Mouse (Mus musculus) Muller cell, postnatal 12 days (primary cell): ENCODE measurements around the gene Mnat1.
"Not testable (repeated sequence)": the region's sequence is repeated elsewhere in the genome, so short reads cannot be mapped to it uniquely, and the experiment has no call there.

Experiments
- DNase-seq: peaks from one replicate; pipeline ENCODE4 v3.0.0-alpha.2; 2015; ENCODE audit errors: inconsistent ontology term

Mnat1 gene

GRCm38 (mm10) chr12:73147236-73147635 lies 23.7 kb downstream of the Mnat1 start:
- DNase-seq: peak; percentile 90

- not testable (repeated sequence) for DNase-seq
These were observed 27.5 kb downstream of the Mnat1 start for GRCm38 (mm10) chr12:73151038-73151437.

- no peak for DNase-seq
These were observed 30.6 kb downstream of the Mnat1 start for GRCm38 (mm10) chr12:73154150-73154549.

- DNase-seq: peak; percentile 79
These were observed 36.8 kb downstream of the Mnat1 start for GRCm38 (mm10) chr12:73160341-73160740.

- DNase-seq: peak; percentile 69
These were observed 39.1 kb downstream of the Mnat1 start for GRCm38 (mm10) chr12:73162408-73163181.

DNA sequence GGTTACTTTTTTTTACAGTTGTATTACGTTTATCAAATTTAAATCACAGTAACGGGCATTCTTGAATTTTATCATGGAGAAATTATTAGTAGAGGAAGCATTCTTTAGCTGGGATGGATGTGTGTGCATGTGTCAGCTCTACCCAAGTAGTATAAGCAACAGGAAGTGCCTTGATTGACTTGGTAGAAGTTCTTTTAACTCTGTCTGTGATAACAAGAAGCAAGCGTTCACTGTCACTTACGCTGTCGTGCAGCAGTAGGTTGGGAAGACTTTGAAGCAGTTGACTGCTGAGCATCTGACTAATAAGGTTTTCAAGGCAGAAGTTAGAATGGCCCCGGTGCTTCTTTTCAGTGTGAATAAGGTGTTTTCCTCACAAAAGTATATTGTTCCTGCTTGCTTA lies 47.3 kb downstream of the Mnat1 start:
- no peak for DNase-seq

GRCm38 (mm10) chr12:73183896-73184295 lies 60.4 kb downstream of the Mnat1 start:
- no peak for DNase-seq

- DNase-seq: no peak
These were observed 73.8 kb downstream of the Mnat1 start for GRCm38 (mm10) chr12:73197363-73197762.

- DNase-seq: no peak
These were observed 74.9 kb downstream of the Mnat1 start for GRCm38 (mm10) chr12:73198451-73198850.

- no peak for DNase-seq
These were observed 75.9 kb downstream of the Mnat1 start for GRCm38 (mm10) chr12:73199375-73199774.

DNA sequence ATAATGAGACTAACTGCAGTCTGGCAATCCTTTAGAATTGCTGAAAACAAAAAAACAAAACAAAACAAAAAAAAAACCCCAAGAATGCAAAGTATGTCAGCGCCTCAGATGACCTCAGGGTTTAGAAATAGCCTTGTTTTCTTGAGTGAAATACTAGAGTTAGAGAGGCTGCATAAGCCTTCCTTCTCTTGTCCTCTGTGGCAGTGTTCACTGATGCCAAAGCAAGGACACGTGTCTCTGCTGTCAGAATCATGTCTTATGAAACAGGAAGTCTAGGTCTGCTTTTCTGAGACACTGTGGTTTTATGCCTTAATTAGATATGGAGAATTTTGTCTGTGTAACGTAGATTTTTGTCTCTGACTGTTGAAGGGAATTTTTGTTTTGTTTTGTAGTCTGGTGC lies 78.1 kb downstream of the Mnat1 start:
- peak; percentile 98 for DNase-seq

DNA sequence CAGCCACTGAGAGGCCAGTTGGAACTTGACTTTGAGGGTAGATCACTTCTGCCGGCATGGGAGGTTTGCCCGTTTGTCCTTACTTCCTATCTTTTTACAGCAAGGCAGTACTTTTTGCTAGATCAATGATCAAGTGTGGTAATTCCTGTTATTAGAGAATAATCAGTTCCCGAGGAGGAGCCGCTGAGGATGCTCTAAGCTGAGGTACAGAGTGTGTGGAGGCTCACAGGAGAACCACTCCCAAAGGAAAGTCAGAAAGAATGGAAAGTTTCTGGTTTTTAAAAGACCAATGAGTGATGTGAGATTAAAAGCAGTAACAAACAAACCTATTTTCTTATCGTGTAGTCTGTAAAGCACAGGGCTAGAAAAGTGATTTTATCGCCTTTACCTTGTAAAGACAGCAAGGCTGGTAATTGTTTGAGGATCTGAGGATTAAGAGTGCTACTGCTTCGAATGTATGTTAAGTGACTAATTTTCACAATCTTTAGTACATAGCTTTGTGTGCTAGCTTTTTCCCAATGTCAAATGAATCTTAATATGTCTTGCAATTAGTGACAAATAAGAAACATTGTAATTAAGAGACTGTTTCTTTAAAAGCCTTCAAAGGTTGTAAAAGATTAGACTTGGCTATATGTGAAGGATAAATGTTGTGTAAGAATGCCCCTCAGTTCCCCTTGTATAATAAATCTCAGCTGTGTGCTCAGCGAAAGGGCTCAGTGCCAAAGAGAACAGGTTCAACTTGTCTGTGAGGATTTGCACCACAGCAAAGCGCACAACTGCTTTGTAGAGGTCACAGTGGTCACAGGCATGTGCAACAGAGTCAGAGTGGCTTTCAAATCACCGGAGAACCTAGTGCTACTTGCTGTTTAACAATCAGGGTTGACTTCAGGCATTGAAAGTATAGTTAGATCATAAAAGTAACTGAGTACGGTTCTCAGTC lies 82.5 kb downstream of the Mnat1 start:
- no peak for DNase-seq

DNA sequence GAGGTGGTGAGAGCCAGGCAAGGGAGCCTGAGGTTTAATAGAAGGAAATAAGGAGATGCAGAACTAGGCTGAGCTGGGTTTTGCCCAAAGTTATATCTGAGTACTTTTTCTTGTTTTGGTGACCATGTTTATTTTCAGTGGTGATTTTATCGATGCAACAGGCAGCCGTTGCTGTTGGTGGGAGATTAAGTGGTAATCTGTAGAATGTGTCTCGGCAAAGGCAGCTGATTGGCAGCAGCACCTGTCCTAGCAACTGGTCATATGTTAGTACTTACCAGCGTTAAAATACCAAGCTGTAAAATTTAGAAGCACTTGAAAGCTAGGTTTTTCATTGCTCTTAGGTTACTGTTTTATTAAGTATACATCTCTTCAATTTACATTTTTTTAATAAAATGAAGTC lies 83.5 kb downstream of the Mnat1 start:
- no peak for DNase-seq

- no peak for DNase-seq
These were observed 83.9 kb downstream of the Mnat1 start for GRCm38 (mm10) chr12:73207461-73207860.

DNA sequence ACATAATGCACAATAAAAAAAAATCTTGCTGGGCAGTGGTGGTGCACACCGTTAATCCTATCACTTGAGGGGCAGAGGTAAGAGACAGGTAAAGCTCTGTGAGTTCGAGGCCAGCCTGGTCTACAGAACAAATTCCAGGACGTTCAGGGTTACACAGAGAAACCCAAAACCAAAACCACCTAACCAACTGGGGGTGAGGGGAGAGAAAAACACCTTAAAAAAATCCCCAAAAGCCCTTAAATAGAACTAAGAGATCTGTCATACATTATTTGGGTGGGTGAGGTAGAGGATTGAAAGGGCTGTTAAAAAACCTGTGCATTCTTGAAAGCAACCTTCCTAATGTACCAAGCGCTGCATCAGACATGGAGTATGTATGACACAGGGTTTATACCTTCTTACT lies 85.0 kb downstream of the Mnat1 start:
- DNase-seq: no peak

DNA sequence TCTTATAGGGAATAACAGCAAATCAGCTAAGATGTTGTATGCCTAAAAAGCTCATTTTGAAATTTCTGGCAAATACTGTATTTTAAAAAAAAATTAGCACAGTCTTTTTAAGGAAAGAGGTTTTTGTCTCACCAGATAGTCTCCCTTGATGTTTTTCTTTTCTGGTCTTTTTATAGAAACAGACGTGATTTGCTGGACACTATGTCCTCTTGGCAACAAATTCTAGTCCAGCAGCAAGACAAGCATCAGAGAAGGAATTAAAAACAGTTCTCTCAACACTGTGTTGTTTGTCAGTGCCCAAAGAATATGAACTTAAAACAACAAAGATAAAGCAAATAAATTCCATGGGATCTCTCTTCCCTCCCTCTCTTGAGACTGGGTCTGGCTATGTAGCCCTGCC lies 85.6 kb downstream of the Mnat1 start:
- DNase-seq: no peak

GRCm38 (mm10) chr12:73210454-73210853 lies 86.9 kb downstream of the Mnat1 start:
- DNase-seq: no peak

GRCm38 (mm10) chr12:73215773-73216172 lies 92.3 kb downstream of the Mnat1 start:
- DNase-seq: no peak

GRCm38 (mm10) chr12:73218632-73219031 lies 95.1 kb downstream of the Mnat1 start:
- no peak for DNase-seq

DNA sequence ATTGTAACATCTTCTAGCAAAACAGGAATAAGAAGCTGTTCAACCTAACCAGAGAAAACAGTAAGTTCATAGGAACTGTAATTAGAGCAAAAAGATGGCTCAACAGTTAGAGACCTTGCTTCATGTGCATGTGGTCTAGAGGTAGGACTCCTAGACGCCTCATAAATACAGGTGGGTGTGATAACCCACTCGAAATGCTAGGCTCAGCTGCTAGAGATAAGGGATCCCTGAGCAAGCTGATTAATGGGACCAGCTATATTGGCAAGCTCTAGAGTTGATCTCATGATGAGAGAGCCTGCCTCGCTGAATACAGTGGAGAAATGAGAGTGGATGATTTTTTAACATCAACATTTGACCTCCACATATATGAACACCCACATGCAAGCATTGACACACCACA lies 97.7 kb downstream of the Mnat1 start:
- no peak for DNase-seq

DNA sequence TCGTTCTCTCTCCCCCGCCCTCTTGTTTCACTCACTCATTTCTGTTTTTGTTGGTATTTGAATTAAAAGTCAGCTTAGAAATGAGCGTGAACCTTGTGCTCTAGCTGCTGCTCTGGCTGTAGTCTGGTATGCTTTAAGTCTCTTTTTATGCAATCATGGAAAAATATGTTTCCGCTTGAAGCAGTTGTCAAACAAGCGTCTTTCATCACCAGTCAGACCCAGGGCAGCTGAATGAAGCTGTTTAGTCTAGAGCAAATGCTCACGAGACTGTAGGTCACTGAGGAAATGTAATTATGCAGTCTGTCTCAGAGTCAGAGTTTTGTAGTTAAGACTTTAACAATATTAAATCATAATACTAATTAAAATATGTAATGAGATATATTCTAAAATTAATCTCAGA lies 100.4 kb downstream of the Mnat1 start:
- peak; percentile 49 for DNase-seq

DNA sequence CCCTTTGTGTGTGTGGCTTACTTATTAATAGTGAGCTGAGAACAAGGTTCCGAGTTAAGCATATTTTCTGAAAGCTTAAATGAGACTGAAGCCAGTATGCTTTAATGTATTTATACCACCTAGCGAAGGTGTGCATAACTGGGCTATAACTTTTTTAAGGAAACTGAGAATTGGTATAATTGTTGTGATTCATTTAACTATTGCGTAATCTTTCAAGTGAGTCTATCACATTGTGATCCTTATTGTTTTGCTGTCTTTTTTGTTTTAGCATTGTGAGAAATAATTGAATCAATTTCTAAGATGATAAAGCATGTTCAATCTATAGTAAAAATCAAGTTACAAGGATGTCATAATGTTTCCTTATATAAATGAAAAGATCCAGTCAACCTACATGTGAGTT lies 104.9 kb downstream of the Mnat1 start:
- no peak for DNase-seq

DNA sequence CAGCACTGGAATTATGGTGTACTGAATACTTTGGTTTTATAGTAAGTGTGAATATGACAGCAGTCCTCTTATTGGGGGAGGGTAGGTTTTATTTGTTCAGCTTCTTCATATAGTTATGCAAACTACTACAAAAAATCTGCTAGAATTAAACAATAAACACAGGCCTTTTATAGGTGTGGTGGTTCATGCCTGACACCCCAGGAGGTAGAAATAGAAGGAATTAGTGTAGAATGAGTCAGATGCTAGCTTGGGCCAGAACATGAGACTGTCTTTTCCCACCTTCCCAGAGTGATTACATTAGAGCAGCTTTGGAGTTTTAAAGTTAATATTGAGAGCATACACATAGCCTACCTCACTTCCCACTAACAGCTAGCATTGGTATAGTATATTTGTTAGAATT lies 106.7 kb downstream of the Mnat1 start:
- DNase-seq: peak; percentile 52
